Mouse (Mus musculus) hindbrain, embryonic 14.5 days (tissue): ENCODE data around the gene Btbd8. TPM values are rescaled to one million over a fixed set of nuclear protein-coding genes. Genes with fewer than 3 reads are reported as not detected.

Experiments used
- ATAC-seq: fragments of 200-750 bp; cut with Nextera tagmentation; 2 replicates; pipeline ENCODE4 v1.8.0; 2017; ENCODE audit warnings: moderate number of reproducible peaks, mild to moderate bottlenecking, moderate TSS enrichment, moderate library complexity; ENCODE audit not compliant: low FRiP score
- DNase-seq: peaks from one replicate; pipeline ENCODE4 v3.0.0-alpha.2; 2015; ENCODE audit warnings: low spot score
- H3K27ac ChIP-seq: fragments of 300-500 bp; sonication (generic); 2 replicates; pipeline ENCODE4 v1.5.1; 2014; ENCODE audit warnings: mild to moderate bottlenecking, moderate library complexity
- H3K27me3 ChIP-seq: fragments of 300-500 bp; sonication (generic); 2 replicates; pipeline ENCODE4 v1.6.1; 2014; ENCODE audit warnings: mild to moderate bottlenecking, low read length, mixed read lengths; ENCODE audit not compliant: control insufficient read depth, insufficient read depth
- H3K36me3 ChIP-seq: fragments of 300-500 bp; sonication (generic); replicated peaks from 2 replicates; pipeline ENCODE4 v1.6.1; 2014; ENCODE audit not compliant: control insufficient read depth, insufficient read depth
- H3K4me1 ChIP-seq: fragments of 300-500 bp; sonication (generic); replicated peaks from 2 replicates; pipeline ENCODE4 v1.6.1; 2014; ENCODE audit warnings: antibody characterized with exemption, low read length, mixed read lengths; ENCODE audit not compliant: control insufficient read depth, insufficient read depth
- H3K4me2 ChIP-seq: fragments of 300-500 bp; sonication (generic); replicated peaks from 2 replicates; pipeline ENCODE4 v1.6.1; 2014; ENCODE audit warnings: mild to moderate bottlenecking, moderate library complexity
- H3K4me3 ChIP-seq: fragments of 300-500 bp; sonication (generic); replicated peaks from 2 replicates; pipeline ENCODE4 v1.5.1; 2014; ENCODE audit warnings: mild to moderate bottlenecking, low read length
- H3K9ac ChIP-seq: fragments of 300-500 bp; sonication (generic); 2 replicates; pipeline ENCODE4 v1.6.1; 2014
- H3K9me3 ChIP-seq: fragments of 300-500 bp; sonication (generic); 2 replicates; pipeline ENCODE4 v1.6.1; 2016; ENCODE audit warnings: low read length; ENCODE audit not compliant: control insufficient read depth
- WGBS: fragments of 180-500 bp; shearing (Covaris S2); extraction: QIAGEN DNeasy Blood & Tissue Kit; methylation state at CpG from one replicate; pipeline ENCODE4 v1.1.7; 2014; 5-methylcytosine and 5-hydroxymethylcytosine counted together
- polyA plus RNA-seq: library from polyadenylated mRNA; unstranded; fragments of >200 nt; fragmentation: Nextera tagmentation; extraction: Ambion mirVana; gene quantifications from 2 replicates; pipeline ENCODE4 v1.2.1, GENCODE M21; 2014

The Btbd8 gene
- polyA plus RNA-seq, 1 experiment from 2014 or later, result 17.9 TPM

- H3K9ac ChIP-seq, result no peak overlapping the region
- H3K36me3 ChIP-seq, result peaks cover 75% of the 10 kb centered on the region
These were observed 119.2 kb downstream of the Btbd8 start for GRCm38 (mm10) chr5:107556969-107557368.

More at GRCm38 (mm10) chr5:107556969-107557368, 119.2 kb downstream of the Btbd8 start:
- DNase-seq (no peak), ATAC-seq (no peak)
- Histone ChIP-seq H3K9me3 (no peaks in the 10 kb centered on the region), H3K4me1 (no peaks in the 10 kb centered on the region), H3K27ac (no peak overlapping the region), H3K4me2 (no peak overlapping the region), H3K4me3 (no peak overlapping the region), H3K27me3 (no peaks in the 10 kb centered on the region)
- 95% methylated on average over 3 of the region's 3 CpGs for WGBS

Other genes starting within 250 kb of the Btbd8 start
- gene Tgfbr3, start 148.4 kb upstream of the Btbd8 start, polyA plus RNA-seq, result 7.1 TPM in 2 replicates
- 3.2 and 3.4 TPM in 2 replicates for gene Brdt, start 106.8 kb upstream of the Btbd8 start, polyA plus RNA-seq
- 2.9 and 3.2 TPM in 2 replicates for gene Ephx4, start 35.3 kb upstream of the Btbd8 start, polyA plus RNA-seq
- not detected in 2 replicates for gene Lpcat2b, start 6.4 kb upstream of the Btbd8 start, polyA plus RNA-seq
- 0.39 and 0.91 TPM in 2 replicates for gene Gm42669, start 69.6 kb downstream of the Btbd8 start, polyA plus RNA-seq
- 0.17 and 0.20 TPM in 2 replicates for gene 1700028K03Rik, start 96.7 kb downstream of the Btbd8 start, polyA plus RNA-seq
- gene Rpap2, start 159.4 kb downstream of the Btbd8 start, polyA plus RNA-seq, result 25.9 and 26.6 TPM in 2 replicates
- 33.7 and 36.1 TPM in 2 replicates for gene Glmn, start 159.9 kb downstream of the Btbd8 start, polyA plus RNA-seq